Mouse (Mus musculus) thymus, postnatal 10 days (tissue): Measurements from ENCODE around the gene Hist2h2ac.
A peak's percentile ranks its signal among the peaks of the same experiment; 100 is the strongest.
"Not testable (repeated sequence)": the region's sequence is repeated elsewhere in the genome, so short reads cannot be mapped to it uniquely, and the experiment has no call there.

Source experiments
- DNase-seq, 2 experiments: peaks; one replicate each; pipeline ENCODE4 v3.0.0; 2021; ENCODE audit warnings: low spot score in 2 of 2

Gene Hist2h2ac

GRCm38 (mm10) chr3:96181510-96182381, 38.9 kb downstream of the Hist2h2ac start:
- no peak for DNase-seq

- DNase-seq: peak; percentile 36 to 45
These were observed 39.8 kb downstream of the Hist2h2ac start, which contains the start of gene Sv2a for GRCm38 (mm10) chr3:96180727-96181477. Sv2a (plus strand) TSS chr3:96181151.

GRCm38 (mm10) chr3:96179531-96179930, 41.1 kb downstream of the Hist2h2ac start:
- no peak for DNase-seq

- DNase-seq: no peak
These were observed 41.8 kb downstream of the Hist2h2ac start for GRCm38 (mm10) chr3:96178902-96179301.

GRCm38 (mm10) chr3:96178427-96178826, 42.3 kb downstream of the Hist2h2ac start:
- no peak for DNase-seq

- no peak for DNase-seq
These were observed 45.4 kb downstream of the Hist2h2ac start for GRCm38 (mm10) chr3:96175251-96175650.

GRCm38 (mm10) chr3:96174042-96174441, 46.6 kb downstream of the Hist2h2ac start:
- DNase-seq: not testable (repeated sequence)

- no peak for DNase-seq
These were observed 47.5 kb downstream of the Hist2h2ac start for GRCm38 (mm10) chr3:96173185-96173584.

- DNase-seq: peak; percentile 84 to 85
These were observed 48.2 kb downstream of the Hist2h2ac start, which contains the start of gene Sf3b4 for GRCm38 (mm10) chr3:96172197-96173178. Sf3b4 (plus strand) TSS chr3:96172332.

GRCm38 (mm10) chr3:96171583-96172196, 49.0 kb downstream of the Hist2h2ac start:
- DNase-seq: no peak

- DNase-seq: peak in 1 of 2 experiments; percentile 23
These were observed 49.6 kb downstream of the Hist2h2ac start for GRCm38 (mm10) chr3:96170976-96171545.
